Mouse (Mus musculus) effector memory CD4-positive, alpha-beta T cell, adult 5 months (primary cell): ENCODE data around the gene Lgi1. TPM values are rescaled to one million over a fixed set of nuclear protein-coding genes. Genes with fewer than 3 reads are reported as not detected.

Experiments
- polyA plus RNA-seq: library from polyadenylated mRNA; unstranded; fragments of 100-300 nt; shearing (Covaris generic); gene quantifications from one replicate; pipeline ENCODE4 v1.2.1, GENCODE M21; 2017

The Lgi1 gene
- polyA plus RNA-seq, result 0.10 TPM

GRCm38 (mm10) chr19:38264505-38265500 lies at the start of gene Lgi1:
TSS of gene Lgi1 (plus strand) at chr19:38264536.

GRCm38 (mm10) chr19:38223905-38224684 lies 40.2 kb upstream of the Lgi1 start, which contains the start of gene Fra10ac1:
TSS of gene Fra10ac1 (minus strand) at chr19:38224156.

Other genes starting within 250 kb of the Lgi1 start
- gene Myof, start 221.0 kb upstream of the Lgi1 start, polyA plus RNA-seq, result not detected
- gene Cep55, start 209.5 kb upstream of the Lgi1 start, polyA plus RNA-seq, result 0.57 TPM
- not detected for gene Ffar4, start 167.5 kb upstream of the Lgi1 start, polyA plus RNA-seq
- gene Rbp4, start 139.3 kb upstream of the Lgi1 start, polyA plus RNA-seq, result not detected
- not detected for gene Pde6c, start 131.8 kb upstream of the Lgi1 start, polyA plus RNA-seq
- 16.9 TPM for gene Fra10ac1, start 40.4 kb upstream of the Lgi1 start, polyA plus RNA-seq
- 12.1 TPM for gene Slc35g1, start 131.4 kb downstream of the Lgi1 start, polyA plus RNA-seq
- 0.14 TPM for gene Plce1, start 216.6 kb downstream of the Lgi1 start, polyA plus RNA-seq